Mouse (Mus musculus) lung, adult 10 weeks (tissue): Measurements from ENCODE around the gene Gjb4. TPM values are rescaled to one million over a fixed set of nuclear protein-coding genes. Genes with fewer than 3 reads are reported as not detected.

Experiments used
- polyA plus RNA-seq: library from polyadenylated mRNA; stranded (reverse); fragments of 350-450 nt; fragmentation: Illumina TruSeq; extraction: RNeasy Lipid Tissue Mini Kit (QIAGEN cat#74804); gene quantifications from one replicate; pipeline ENCODE4 v1.2.3, GENCODE M21; 2014; ENCODE audit warnings: low read depth, low replicate concordance; ENCODE audit not compliant: insufficient read depth

Gjb4 gene
- not detected for polyA plus RNA-seq

DNA sequence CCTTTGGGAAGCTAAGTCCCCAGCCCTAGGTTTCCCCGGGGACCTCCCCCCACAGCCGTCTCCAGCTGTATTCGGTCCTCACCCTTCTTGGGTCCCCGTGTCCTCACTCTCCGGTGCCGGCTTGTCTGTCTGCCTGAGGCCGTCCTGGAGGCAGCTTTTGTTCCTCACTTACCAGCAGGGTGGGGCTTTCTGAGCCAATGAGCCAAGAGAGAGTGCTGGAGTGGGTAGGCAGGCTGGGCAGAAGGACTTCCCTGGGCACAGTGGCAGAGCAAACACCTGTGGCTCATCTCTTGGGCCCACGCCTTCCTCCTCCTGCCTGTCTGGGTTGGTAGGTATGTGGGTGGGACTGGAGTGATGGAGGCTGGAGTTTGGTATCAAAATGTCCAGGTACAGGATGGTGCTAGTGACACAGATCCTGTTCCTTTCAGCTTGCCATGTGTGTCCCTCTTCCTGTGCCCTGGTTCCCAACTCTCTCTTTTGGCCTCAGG lies at the start of gene Gjb4:
Gene Gjb4, minus strand, starts transcription at position 131 of the 488 bp plus-strand sequence.

DNA sequence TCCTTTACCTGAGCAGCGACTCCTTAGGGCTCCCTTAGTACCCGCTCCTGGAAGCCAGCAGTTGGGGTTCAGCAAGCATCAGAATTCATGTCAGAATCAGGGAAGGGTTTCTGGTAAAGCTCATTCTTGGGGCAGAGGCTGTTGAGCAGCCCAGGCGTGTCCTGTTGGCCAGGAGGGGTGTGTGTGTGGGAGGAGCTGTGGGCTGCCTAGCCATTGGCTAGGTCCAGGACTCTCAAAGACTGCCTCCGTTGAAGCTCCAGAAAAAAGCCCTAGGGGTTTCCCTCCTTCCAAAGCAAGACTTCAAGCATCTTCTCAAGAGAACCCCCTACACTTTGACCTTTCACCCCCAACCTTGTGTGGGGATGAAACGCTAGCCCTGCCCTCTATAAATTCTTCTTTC lies 4.1 kb upstream of the Gjb4 start, which contains the start of gene Gjb5:
Gene Gjb5, minus strand, starts transcription at position 164 of the 400 bp plus-strand sequence.

DNA sequence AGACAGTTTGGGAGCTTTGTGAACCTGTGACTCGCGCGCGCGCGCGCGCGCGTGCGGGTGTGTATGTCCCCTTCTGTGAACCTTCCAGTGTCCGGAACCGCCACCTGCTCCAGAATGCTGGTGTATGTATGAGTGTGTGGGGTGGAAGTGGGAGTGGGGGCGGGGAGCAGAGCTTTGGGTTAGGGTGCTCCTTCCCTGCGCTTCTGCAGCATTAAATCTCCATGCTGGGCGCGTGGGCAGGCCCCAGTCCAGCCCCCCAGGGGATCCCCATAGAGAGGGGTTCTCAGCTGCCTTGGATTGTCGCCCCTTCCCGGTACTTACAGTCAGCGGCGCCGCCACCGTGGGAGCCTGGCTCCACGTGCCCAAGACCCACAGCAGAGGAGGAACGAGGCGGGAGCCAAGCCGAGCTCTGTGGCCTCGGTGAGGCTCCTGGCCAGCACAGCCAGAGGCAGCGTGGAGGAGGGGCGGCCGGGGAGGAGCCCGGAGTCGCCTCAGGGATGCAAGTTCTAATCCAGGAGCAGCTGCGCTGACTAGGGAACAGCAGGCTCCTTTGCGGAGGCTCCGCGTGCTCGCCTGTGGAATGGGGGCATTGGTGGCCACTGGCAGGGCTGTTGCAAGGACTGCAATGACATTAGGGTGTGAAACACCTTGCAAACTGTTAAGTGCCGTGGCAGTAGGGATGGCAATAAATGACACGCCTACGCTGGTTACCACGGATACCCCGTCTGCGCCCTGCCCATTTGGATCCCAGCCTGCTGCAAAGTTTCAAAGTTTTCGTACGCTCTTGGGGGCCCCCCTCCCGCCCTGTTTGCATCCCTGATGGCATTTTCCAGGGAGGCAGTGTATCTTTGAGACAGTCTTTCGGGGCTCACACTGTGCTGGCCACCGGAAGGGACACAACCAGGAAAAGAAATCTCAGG lies 23.4 kb downstream of the Gjb4 start, which contains the start of gene Gjb3:
Gene Gjb3, minus strand, starts transcription at position 664 of the 920 bp plus-strand sequence.

DNA sequence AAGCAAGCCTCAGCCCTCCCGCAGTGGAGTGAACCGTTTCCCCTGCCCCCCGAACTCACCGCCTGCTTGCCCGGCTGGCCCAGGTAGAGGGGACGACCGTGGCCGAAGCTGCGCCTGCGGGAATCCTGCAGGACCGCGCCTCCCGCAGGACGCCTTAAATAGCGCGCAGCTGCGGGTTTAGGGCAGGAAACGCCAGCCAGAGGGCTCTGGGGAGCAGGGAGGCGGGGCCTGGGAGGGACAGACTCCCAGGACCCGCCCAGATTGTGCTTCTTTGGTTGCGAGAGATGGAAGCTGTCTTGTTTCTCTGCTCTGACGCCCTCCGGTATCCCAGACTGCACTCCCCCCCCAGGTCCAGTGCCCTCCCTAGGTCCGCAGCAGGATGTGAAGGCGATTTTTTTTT lies 40.0 kb downstream of the Gjb4 start, which contains the start of gene Gja4:
Gene Gja4, minus strand, starts transcription at position 179 of the 400 bp plus-strand sequence.

Other genes starting within 250 kb of the Gjb4 start
- 12.9 TPM for gene Tmem35b, start 230.4 kb downstream of the Gjb4 start, polyA plus RNA-seq
- not detected for gene Dlgap3, start 184.9 kb downstream of the Gjb4 start, polyA plus RNA-seq
- gene Smim12, start 110.3 kb downstream of the Gjb4 start, polyA plus RNA-seq = 51.0 TPM
- 29.3 TPM for gene Gja4, start 40.0 kb downstream of the Gjb4 start, polyA plus RNA-seq
- gene Gjb3, start 23.2 kb downstream of the Gjb4 start, polyA plus RNA-seq = 0.75 TPM
- 0.80 TPM for gene Gjb5, start 4.1 kb upstream of the Gjb4 start, polyA plus RNA-seq